Mouse (Mus musculus) spleen, adult 10 weeks (tissue): ENCODE results near the gene Adad1. TPM values are rescaled to one million over a fixed set of nuclear protein-coding genes. Genes with fewer than 3 reads are reported as not detected.

ENCODE experiments used
- polyA plus RNA-seq: library from polyadenylated mRNA; stranded (reverse); fragments of 350-450 nt; fragmentation: Illumina TruSeq; extraction: RNeasy Lipid Tissue Mini Kit (QIAGEN cat#74804); gene quantifications from one replicate; pipeline ENCODE4 v1.2.3, GENCODE M21; 2015; ENCODE audit warnings: low replicate concordance; ENCODE audit not compliant: insufficient read depth

The Adad1 gene
- not detected for polyA plus RNA-seq

DNA sequence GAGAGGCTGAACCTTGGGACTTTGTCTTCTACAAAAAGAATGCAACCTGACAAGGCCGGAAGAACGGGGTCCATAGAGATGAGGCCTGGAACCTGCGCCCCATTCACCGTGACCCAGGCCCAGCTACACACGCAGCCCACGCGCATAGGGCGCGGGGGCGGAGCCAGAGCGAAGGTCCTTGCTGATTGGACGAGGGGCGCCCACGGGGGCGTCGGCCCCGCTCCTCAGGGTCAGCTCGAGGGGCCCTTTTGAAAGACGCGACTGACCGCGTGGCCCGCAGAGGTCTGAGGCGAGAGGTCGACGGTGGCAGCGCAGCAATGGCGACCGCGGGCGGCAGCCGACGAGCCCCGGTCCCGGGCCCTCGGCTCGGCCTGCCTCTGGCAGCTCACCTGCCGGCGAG, at the start of gene Adad1:
Gene Adad1, plus strand, starts transcription at position 122 of the 400 bp plus-strand sequence.

DNA sequence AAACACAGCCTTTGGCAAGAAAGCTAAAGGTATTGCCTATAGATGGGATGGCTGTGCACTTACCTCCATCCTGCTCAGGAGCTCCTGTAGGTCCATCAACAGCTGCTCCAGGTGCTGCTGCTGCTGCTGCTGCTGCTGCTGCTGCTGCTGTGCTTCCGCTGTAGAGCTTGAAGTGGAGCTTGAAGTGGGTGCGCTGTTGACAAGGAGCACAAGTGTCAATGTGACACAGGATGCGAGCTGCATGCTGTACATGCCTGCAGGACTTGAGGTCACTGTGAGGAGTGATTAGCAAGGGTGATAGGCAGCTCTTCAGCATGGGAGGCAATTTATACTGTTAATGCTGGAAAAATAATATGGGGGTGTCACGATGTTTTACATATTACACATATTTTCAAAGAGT, 62.3 kb downstream of the Adad1 start, which contains the start of gene Il2:
Gene Il2, minus strand, starts transcription at position 305 of the 400 bp plus-strand sequence.

Other genes starting within 250 kb of the Adad1 start
- gene 4932438A13Rik, start 200.4 kb upstream of the Adad1 start, polyA plus RNA-seq = 108 TPM
- gene Il2, start 62.4 kb downstream of the Adad1 start, polyA plus RNA-seq = 0.36 TPM
- gene Il21, start 169.1 kb downstream of the Adad1 start, polyA plus RNA-seq = 0.52 TPM
- gene Bbs12, start 249.0 kb downstream of the Adad1 start, polyA plus RNA-seq = 9.3 TPM
- gene Cetn4, start 249.2 kb downstream of the Adad1 start, polyA plus RNA-seq = 3.1 TPM